ENCODE assay signal across 8 mouse cellular contexts in the genomic region with DNA sequence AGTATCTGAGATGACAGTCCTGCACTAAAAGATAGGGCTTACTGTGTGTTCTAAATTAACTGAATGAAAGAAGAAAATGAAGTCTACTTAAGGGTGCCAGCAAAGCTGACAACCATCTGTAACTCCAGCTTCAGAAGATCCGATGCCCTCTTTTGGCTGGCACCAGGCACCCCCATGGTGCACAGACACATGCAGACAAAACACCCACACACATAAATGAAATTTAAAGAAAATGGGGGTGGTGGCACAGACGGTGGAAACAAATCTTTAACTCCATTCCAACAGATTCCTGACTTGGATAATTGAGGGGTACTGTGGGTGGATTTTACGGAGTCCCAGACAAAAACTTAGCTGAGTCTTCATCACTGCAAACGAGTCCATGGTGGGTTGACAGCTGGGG. TPM values are rescaled to one million over a fixed set of nuclear protein-coding genes. Genes with fewer than 3 reads are reported as not detected.
DNase-seq lines count a peak whose midpoint lies in the region; ATAC-seq lines count a peak whose summit lies in the region.

No protein-coding gene starts in this region.

- ATAC-seq in kidney, embryonic 14.5 days (ENCODE audit: low FRiP score, low TSS enrichment): no peak
- no peak for ATAC-seq in forebrain, embryonic 14.5 days
- ATAC-seq in neural tube, embryonic 13.5 days (ENCODE audit: low read depth): no peak

- H3K4me1 ChIP-seq in kidney, embryonic 14.5 days (ENCODE audit: control insufficient read depth, insufficient read depth, low read length): no peaks in the 10 kb centered on the region
- no peaks in the 10 kb centered on the region for H3K4me1 ChIP-seq in forebrain, embryonic 14.5 days (ENCODE audit: control insufficient read depth, insufficient read depth, low read length)
- H3K4me1 ChIP-seq in neural tube, embryonic 13.5 days (replicated peaks): peaks cover 8% of the 10 kb centered on the region

- H3K9ac ChIP-seq in kidney, embryonic 14.5 days (ENCODE audit: low read depth, low read length): peak overlapping the region; percentile 50; the same call in 1 of the 2 replicates
- peak overlapping the region; percentile 54 for H3K9ac ChIP-seq in forebrain, embryonic 14.5 days (ENCODE audit: low read length)
- H3K9ac ChIP-seq in neural tube, embryonic 13.5 days: peak overlapping the region; percentile 67; the same call in 1 of the 2 replicates

- DNase-seq in kidney, postnatal 4 days: no peak
- DNase-seq in forebrain, embryonic 14.5 days (ENCODE audit: low spot score): no peak
- DNase-seq in left cerebral cortex, adult 8-10 months (ENCODE audit: low spot score in 2 of 2): peak; percentile 7 to 85
- DNase-seq in spleen, postnatal 10 days (ENCODE audit: low spot score in 2 of 2): no peak
- no peak for DNase-seq in adrenal gland, adult (ENCODE audit: inconsistent age in 2 of 2, low spot score in 1 of 2)
- no peak for DNase-seq in cerebellum, adult 11-12 months

- H3K27me3 ChIP-seq in kidney, embryonic 14.5 days (ENCODE audit: control insufficient read depth, insufficient read depth, low read length): no peaks in the 10 kb centered on the region
- H3K27me3 ChIP-seq in forebrain, embryonic 14.5 days (replicated peaks; ENCODE audit: control insufficient read depth, insufficient read depth, low read length): no peaks in the 10 kb centered on the region
- no peaks in the 10 kb centered on the region; the same call in 1 of the 2 replicates for H3K27me3 ChIP-seq in neural tube, embryonic 13.5 days

- H3K4me2 ChIP-seq in kidney, embryonic 14.5 days (replicated peaks; ENCODE audit: low read depth, low read length): peak overlapping the region; percentile 66
- peak overlapping the region; percentile 54 for H3K4me2 ChIP-seq in forebrain, embryonic 14.5 days (ENCODE audit: low read length)
- peak overlapping the region; percentile 64 for H3K4me2 ChIP-seq in neural tube, embryonic 13.5 days

- H3K36me3 ChIP-seq in kidney, embryonic 14.5 days (ENCODE audit: control insufficient read depth, insufficient read depth, low read length): no peaks in the 10 kb centered on the region
- H3K36me3 ChIP-seq in forebrain, embryonic 14.5 days (ENCODE audit: control insufficient read depth, insufficient read depth, low read length): no peaks in the 10 kb centered on the region
- H3K36me3 ChIP-seq in neural tube, embryonic 13.5 days: no peaks in the 10 kb centered on the region

- WGBS in kidney, embryonic 14.5 days: 50% methylated on average over 4 of the region's 4 CpGs
- 35% methylated on average over 4 of the region's 4 CpGs for WGBS in forebrain, embryonic 14.5 days
- WGBS in neural tube, embryonic 13.5 days: 41% methylated on average over 4 of the region's 4 CpGs

- H3K27ac ChIP-seq in kidney, embryonic 14.5 days (ENCODE audit: low read depth, low read length): no peak overlapping the region
- H3K27ac ChIP-seq in forebrain, embryonic 14.5 days (ENCODE audit: low read depth, low read length): no peak overlapping the region
- no peak overlapping the region for H3K27ac ChIP-seq in neural tube, embryonic 13.5 days (replicated peaks)

- H3K4me3 ChIP-seq in kidney, embryonic 14.5 days (ENCODE audit: low read length): peak overlapping the region; percentile 36; the same call in 1 of the 2 replicates
- peak overlapping the region; percentile 24; the same call in 1 of the 2 replicates for H3K4me3 ChIP-seq in forebrain, embryonic 14.5 days (ENCODE audit: low read depth, low read length)
- peak overlapping the region; percentile 34; the same call in 1 of the 2 replicates for H3K4me3 ChIP-seq in neural tube, embryonic 13.5 days

- no peaks in the 10 kb centered on the region for H3K9me3 ChIP-seq in kidney, embryonic 14.5 days (ENCODE audit: control insufficient read depth, low read length)
- H3K9me3 ChIP-seq in forebrain, embryonic 14.5 days (replicated peaks; ENCODE audit: control insufficient read depth, low read length): no peaks in the 10 kb centered on the region
- no peaks in the 10 kb centered on the region for H3K9me3 ChIP-seq in neural tube, embryonic 13.5 days

RNA-seq across cellular contexts. Expression of a gene that starts 4.1 kb away (rescaled TPM):
- polyA plus RNA-seq in kidney, embryonic 14.5 days (2014; fragmentation: Nextera tagmentation; extraction: Ambion mirVana): 1.3 and 1.5 TPM in 2 replicates
- 0.06 TPM in 1 of 2 replicates, not detected in the other for polyA plus RNA-seq in forebrain, embryonic 14.5 days (2014; fragmentation: Nextera tagmentation; extraction: Ambion mirVana)
- not detected for total RNA-seq in left cerebral cortex, adult 8-10 months (2022)
- polyA plus RNA-seq in neural tube, embryonic 13.5 days (2015; fragmentation: Nextera tagmentation; extraction: Ambion mirVana): 0.14 and 0.46 TPM in 2 replicates

RNA-seq across cellular contexts. Expression of a gene that starts 28.2 kb away (rescaled TPM):
- 0.49 and 0.73 TPM in 2 replicates for polyA plus RNA-seq in kidney, embryonic 14.5 days (2014; fragmentation: Nextera tagmentation; extraction: Ambion mirVana)
- polyA plus RNA-seq in forebrain, embryonic 14.5 days (2014; fragmentation: Nextera tagmentation; extraction: Ambion mirVana): 9.4 and 13.0 TPM in 2 replicates
- total RNA-seq in left cerebral cortex, adult 8-10 months (2022): 10 to 100 TPM; 12.3 to 18.2 (median 17.0) TPM
- polyA plus RNA-seq in neural tube, embryonic 13.5 days (2015; fragmentation: Nextera tagmentation; extraction: Ambion mirVana): 34.6 and 35.6 TPM in 2 replicates

RNA-seq across cellular contexts. Expression of a gene that starts 30.1 kb away (rescaled TPM):
- 186 and 191 TPM in 2 replicates for polyA plus RNA-seq in kidney, embryonic 14.5 days (2014; fragmentation: Nextera tagmentation; extraction: Ambion mirVana)
- polyA plus RNA-seq in forebrain, embryonic 14.5 days (2014; fragmentation: Nextera tagmentation; extraction: Ambion mirVana): 337 and 389 TPM in 2 replicates
- 100 to 1,000 TPM in 2 of 4 experiments, 10 to 100 TPM in 2; 84.4 to 129 (median 100) TPM for total RNA-seq in left cerebral cortex, adult 8-10 months (2022)
- 329 and 357 TPM in 2 replicates for polyA plus RNA-seq in neural tube, embryonic 13.5 days (2015; fragmentation: Nextera tagmentation; extraction: Ambion mirVana)

RNA-seq across cellular contexts. Expression of a gene that starts 30.9 kb away (rescaled TPM):
- not detected in 2 replicates for polyA plus RNA-seq in kidney, embryonic 14.5 days (2014; fragmentation: Nextera tagmentation; extraction: Ambion mirVana)
- not detected in 2 replicates for polyA plus RNA-seq in forebrain, embryonic 14.5 days (2014; fragmentation: Nextera tagmentation; extraction: Ambion mirVana)
- total RNA-seq in left cerebral cortex, adult 8-10 months (2022): under 1 TPM in 1 of 4 experiments, not detected in 3; 0.21 TPM
- polyA plus RNA-seq in neural tube, embryonic 13.5 days (2015; fragmentation: Nextera tagmentation; extraction: Ambion mirVana): 0.15 TPM in 1 of 2 replicates, not detected in the other

RNA-seq across cellular contexts. Expression of a gene that starts 32.8 kb away (rescaled TPM):
- polyA plus RNA-seq in kidney, embryonic 14.5 days (2014; fragmentation: Nextera tagmentation; extraction: Ambion mirVana): 33.8 and 35.1 TPM in 2 replicates
- polyA plus RNA-seq in forebrain, embryonic 14.5 days (2014; fragmentation: Nextera tagmentation; extraction: Ambion mirVana): 17.0 and 17.9 TPM in 2 replicates
- total RNA-seq in left cerebral cortex, adult 8-10 months (2022): 10 to 100 TPM; 41.2 to 45.3 (median 42.5) TPM
- 27.5 and 30.6 TPM in 2 replicates for polyA plus RNA-seq in neural tube, embryonic 13.5 days (2015; fragmentation: Nextera tagmentation; extraction: Ambion mirVana)

Comparison
In these comparisons a context has a peak if more than half of its experiments do, and no peak if none do; other contexts are left out.
1. DNase-seq: peak in left cerebral cortex, adult 8-10 months (2 of 2); none in kidney, postnatal 4 days (0 of 2), forebrain, embryonic 14.5 days (single experiment), spleen, postnatal 10 days (0 of 2), adrenal gland, adult (0 of 2) and cerebellum, adult 11-12 months (single experiment).
2. Peak in every context shown above with its lines, with median percentiles within 50 percentile points of each other: H3K4me2 ChIP-seq, H3K4me3 ChIP-seq and H3K9ac ChIP-seq.